Mouse (Mus musculus) brain, embryonic 14.5 days (tissue): ENCODE results near the gene Arap1. TPM values are rescaled to one million over a fixed set of nuclear protein-coding genes. Genes with fewer than 3 reads are reported as not detected.

Experiments used
- DNase-seq: peaks from one replicate; pipeline ENCODE4 v3.0.0-alpha.2; 2011; ENCODE audit warnings: low read depth
- CTCF ChIP-seq: fragments of 200-500 bp; IDR thresholded peaks from 2 replicates; pipeline ENCODE4 v1.5.1; 2012; ENCODE audit warnings: inconsistent platforms, mild to moderate bottlenecking, moderate library complexity, borderline replicate concordance; ENCODE audit not compliant: insufficient read depth, insufficient read length; ENCODE audit errors: extremely low read depth
- POLR2A ChIP-seq: fragments of 200-500 bp; IDR thresholded peaks from 2 replicates; pipeline ENCODE4 v1.6.1; 2012; ENCODE audit warnings: mild to moderate bottlenecking, inconsistent platforms, borderline replicate concordance; ENCODE audit not compliant: poor library complexity, insufficient read depth, insufficient read length, severe bottlenecking; ENCODE audit errors: extremely low read depth
- polyA plus RNA-seq: library from polyadenylated mRNA; depleted of rRNA; stranded (reverse); fragments of >200 nt; gene quantifications from 2 replicates; pipeline ENCODE4 v1.2.3, GENCODE M21; 2012; rRNA removed

Gene Arap1
- polyA plus RNA-seq, 1 experiment = 17.1 TPM

DNA sequence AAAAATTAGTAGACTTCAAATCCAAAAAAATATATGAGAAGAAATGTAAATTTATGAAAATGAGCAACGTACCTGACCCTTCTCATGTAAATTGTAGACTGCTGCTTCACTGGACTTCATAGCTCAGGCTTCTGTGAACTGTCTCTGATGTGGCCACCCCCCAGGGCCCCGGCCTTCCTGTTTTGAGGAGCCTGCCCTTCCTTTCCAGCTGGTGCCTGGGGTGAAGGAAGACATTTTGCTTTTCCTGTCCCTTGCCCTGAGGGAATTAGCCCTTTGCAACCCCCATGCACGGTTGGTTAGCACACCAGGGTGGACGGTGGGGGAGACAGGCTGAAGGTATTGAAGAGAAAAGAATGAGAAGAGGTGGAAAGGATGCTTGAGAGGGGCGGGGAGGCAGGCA lies 108.9 kb downstream of the Arap1 start:
- DNase-seq = no peak
- TF ChIP-seq CTCF (no peak), POLR2A (no peak)

DNA sequence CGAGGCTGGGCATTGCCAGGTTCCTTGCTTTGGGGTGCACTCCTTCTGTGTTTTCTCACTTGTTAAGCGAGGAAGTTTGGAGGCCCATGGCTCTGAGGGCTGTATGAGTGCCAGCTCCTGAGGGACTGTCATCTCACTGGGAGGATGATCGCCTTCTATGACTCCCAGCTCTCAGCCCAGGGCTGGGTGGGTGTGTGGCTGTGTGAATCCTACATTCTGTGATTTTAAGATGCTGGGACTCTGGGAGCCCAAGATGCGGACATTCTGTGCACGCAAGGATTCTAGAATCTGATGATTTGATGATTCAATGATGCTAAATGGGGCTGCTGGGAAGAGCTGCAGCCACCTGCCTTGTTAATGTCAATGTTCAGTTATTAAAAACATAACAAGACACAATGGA lies 109.4 kb downstream of the Arap1 start:
- no peak for TF ChIP-seq POLR2A
- TF ChIP-seq CTCF = no peak
- no peak for DNase-seq

DNA sequence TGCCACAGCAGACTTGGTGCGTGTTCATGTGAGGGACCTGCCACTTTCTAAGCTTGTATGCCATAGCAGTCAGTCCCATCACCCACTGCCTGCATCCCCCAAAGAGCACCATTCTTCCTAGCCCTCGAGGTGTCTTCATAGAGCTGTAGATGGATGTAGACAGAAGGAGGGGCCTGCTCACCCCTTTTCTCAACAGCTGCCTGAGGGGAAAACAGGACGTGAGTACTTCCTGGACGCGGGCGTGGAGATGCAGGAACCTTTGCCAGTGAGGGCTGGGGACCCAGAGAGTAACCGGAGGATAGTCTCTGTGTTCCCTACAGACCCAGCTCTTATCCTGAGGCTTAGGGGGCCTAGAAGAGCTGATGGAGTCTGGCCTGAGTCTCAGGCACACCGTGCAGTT lies 109.9 kb downstream of the Arap1 start:
- TF ChIP-seq CTCF (no peak), POLR2A (no peak)
- no peak for DNase-seq

DNA sequence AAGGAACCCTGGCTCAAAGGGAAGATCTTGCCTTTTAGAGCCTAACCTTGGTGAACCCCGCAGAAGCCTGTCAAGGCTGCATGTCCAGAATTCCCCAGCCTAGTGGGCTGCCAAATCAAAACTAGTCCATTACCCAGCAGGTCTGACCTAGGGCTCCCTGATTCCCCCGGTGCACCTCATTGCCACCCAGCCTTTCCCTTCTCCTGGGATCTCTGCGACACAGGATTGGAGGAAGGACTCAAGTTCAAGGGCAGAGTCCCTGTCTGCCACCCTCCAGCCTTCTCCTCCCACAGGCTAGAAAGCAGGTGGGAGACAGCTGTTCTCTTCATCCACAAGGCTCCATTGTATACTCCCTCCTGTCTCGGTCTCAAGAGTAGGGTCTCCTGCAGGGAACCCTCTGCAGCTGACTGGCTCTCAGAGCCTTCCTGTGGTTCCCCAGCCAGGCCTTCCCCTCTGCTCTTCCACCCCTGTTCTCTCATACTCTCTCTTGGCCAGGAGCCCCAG lies 110.5 kb downstream of the Arap1 start:
- DNase-seq = no peak
- TF ChIP-seq POLR2A = no peak
- TF ChIP-seq CTCF = no peak

DNA sequence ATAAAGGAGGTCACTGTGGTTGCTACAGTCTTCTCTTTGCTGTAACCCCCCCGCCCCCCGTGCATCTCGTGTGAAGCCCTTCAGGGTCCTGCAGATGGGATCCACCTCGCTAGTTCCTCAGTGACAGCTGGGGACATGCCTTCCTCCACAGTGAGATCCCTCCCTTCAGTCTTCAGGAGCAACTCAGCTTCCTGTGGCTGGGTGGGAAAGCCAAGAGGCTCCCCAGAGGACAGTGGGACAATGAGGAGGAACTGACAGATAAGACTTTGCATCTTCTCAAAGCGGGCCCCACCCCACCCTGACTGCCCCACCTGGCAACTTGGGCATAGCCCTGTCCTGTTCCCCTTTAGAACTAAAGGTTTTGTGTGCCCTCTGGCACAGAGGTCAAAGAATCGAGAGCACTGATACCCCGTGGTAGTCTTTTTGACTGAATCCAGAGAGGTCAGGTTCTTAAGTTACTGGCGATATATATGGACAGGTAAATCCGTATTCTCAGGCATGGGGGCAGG lies 111.5 kb downstream of the Arap1 start:
- DNase-seq = no peak
- TF ChIP-seq POLR2A = no peak
- TF ChIP-seq CTCF = no peak

DNA sequence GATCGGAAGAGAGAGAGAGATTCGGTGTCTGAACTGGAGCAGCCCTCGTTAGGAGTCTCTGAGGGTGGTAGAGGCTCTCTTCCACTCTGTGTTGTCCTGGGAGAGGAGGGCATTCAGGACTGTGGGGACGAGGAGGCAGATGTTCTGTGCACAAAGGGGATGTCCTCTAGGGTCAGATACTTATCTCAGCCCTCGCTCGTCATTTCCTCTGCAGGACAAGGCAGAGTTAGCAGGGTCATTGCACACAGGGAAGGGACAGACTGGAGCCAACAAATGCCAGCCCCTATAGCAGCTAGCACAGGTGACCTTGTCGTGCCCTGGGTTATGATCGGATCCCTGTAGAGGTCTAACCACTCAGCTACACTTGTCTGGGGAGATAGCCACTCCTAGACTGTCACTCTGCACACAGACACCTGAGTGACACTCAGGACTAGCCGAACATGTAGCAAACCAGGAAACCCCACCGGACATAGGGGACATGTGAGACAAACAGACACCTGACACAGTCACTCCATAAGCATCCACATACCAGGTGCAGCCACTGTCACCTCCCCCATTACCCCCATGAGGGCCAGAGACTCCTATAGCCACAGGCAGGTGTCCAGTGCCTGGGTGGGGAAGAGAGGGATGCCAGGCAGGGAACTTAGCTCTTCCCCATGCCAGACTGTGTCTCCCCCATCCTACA lies 112.2 kb downstream of the Arap1 start:
- no peak for TF ChIP-seq POLR2A
- no peak for TF ChIP-seq CTCF
- no peak for DNase-seq

DNA sequence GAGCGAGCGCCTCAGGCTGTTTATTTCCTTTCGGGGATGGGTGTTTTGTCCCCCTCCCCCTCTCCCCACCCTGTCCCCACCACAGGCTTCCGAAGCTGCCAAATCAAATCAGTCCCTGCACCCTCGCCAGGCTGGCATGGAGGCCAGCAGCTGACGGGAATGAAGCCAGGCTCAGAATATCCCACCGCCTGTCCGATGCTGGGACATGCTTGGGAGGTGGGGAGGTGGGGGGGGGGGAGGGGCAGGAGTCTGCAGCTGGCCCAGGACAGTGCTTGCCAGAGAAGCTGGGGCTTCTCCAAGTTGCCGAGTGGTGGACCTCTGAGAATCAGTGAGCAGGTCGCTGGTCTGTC lies 112.7 kb downstream of the Arap1 start:
- DNase-seq = peak; percentile 89
- no peak for TF ChIP-seq POLR2A
- no peak for TF ChIP-seq CTCF

DNA sequence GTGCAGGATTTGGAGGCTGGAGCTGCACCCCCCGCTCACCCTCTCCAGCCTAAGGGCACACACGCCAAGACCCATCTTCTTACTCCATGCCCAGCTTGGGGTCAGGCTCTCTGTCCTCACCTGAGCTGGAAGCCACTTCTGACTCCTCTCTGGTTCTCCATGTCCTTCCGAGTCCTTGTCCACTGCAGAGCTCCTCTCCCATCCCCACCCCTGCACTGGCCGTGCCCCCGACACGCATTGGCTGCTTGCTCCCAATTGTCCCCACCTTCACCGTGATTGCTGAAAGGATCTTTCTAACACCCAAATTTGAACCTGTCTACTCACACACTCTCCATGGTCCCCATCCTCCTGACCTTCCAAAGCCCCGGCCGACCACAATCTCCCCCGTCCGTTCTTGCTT lies 113.7 kb downstream of the Arap1 start:
- no peak for DNase-seq
- TF ChIP-seq POLR2A (no peak), CTCF (no peak)

Other genes with a start within 250 kb of the Arap1 start
- 21.6 and 29.6 TPM in 2 replicates for gene Atg16l2, start 45.8 kb upstream of the Arap1 start, polyA plus RNA-seq
- 11.6 and 17.9 TPM in 2 replicates for gene Stard10, start 31.0 kb upstream of the Arap1 start, polyA plus RNA-seq
- gene Gm45837, start 62.8 kb downstream of the Arap1 start, polyA plus RNA-seq = 0.37 and 0.79 TPM in 2 replicates
- gene Pde2a, start 73.6 kb downstream of the Arap1 start, polyA plus RNA-seq = 19.4 and 25.1 TPM in 2 replicates
- gene Art2b, start 237.5 kb downstream of the Arap1 start, polyA plus RNA-seq = not detected in 2 replicates